Comparison of ENCODE assay signal across 10 mouse cellular contexts in the genomic region with DNA sequence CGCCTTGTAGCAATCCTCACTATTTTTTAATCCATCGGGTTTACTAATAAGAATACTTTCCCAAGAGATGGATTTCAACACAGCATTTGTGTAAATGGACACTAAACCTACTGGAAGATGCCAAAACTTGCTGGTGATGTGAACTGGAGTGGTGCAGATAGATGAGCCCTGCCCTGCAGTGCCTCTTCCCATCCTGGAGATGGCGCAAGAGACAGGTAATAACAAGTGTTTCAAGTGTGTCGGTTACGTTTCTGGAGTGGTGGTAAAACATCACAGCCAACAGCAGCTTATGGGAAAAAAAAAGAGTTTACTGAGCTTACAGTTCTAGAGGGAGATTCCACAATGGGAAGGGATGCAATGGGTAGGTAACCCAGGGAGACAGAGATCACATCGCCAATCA. TPM values are rescaled to one million over a fixed set of nuclear protein-coding genes. Genes with fewer than 3 reads are reported as not detected.
DNase-seq lines count a peak whose midpoint lies in the region; ATAC-seq and TF ChIP-seq lines count a peak whose summit lies in the region.
"Had no signal": no experiment of that assay in that cellular context is flagged by ENCODE, and none has a peak within 500 bp of the region (broad histone marks: within the 10 kb centered on the region; RNA-seq: fewer than 3 reads in every experiment).

No protein-coding gene starts in this region.

- H3K36me3 ChIP-seq in lung, embryonic 14.5 days (ENCODE audit: insufficient read depth), result no peaks in the 10 kb centered on the region

- intact Hi-C loops in left cerebral cortex, postnatal 25 days (cut with DNase I), result no loop called here

- H3K27ac ChIP-seq in lung, embryonic 14.5 days (ENCODE audit: low read depth), result no peak overlapping the region

- H3K9ac ChIP-seq in lung, embryonic 14.5 days, result no peak overlapping the region

- no peak for ATAC-seq in lung, embryonic 14.5 days (ENCODE audit: insufficient read depth)

- 62% methylated on average over 6 of the region's 6 CpGs for WGBS in lung, embryonic 14.5 days

- H3K9me3 ChIP-seq in lung, embryonic 14.5 days (ENCODE audit: low read depth, low read length), result no peaks in the 10 kb centered on the region

- no peak overlapping the region for H3K4me2 ChIP-seq in lung, embryonic 14.5 days

- peak; percentile 39 for TF ChIP-seq CTCF in lung, embryonic 14.5 days (IDR thresholded peaks at IDR 0.05; ENCODE audit: low read depth)

- no peak overlapping the region for H3K4me3 ChIP-seq in lung, embryonic 14.5 days (ENCODE audit: low read depth, low read length)

- no peaks in the 10 kb centered on the region for H3K27me3 ChIP-seq in lung, embryonic 14.5 days (ENCODE audit: insufficient read depth, low read length)

- DNase-seq in adrenal gland, postnatal 25 days, result peak; percentile 19
- no peak for DNase-seq in adrenal gland, postnatal 4 days (ENCODE audit: low spot score in 2 of 2)
- no peak for DNase-seq in lung, embryonic 14.5 days
- DNase-seq in lung, postnatal 14 days, result no peak
- peak; percentile 44 for DNase-seq in NIH3T3 (ENCODE audit: low read depth)
- DNase-seq in induced T-regulatory cell, adult 2 months (ENCODE audit: low read depth), result peak; percentile 47
- DNase-seq in right cerebral cortex, postnatal 36 days (ENCODE audit: low spot score in 2 of 2), result no peak
- no peak for DNase-seq in left cerebral cortex, postnatal 25 days (ENCODE audit: low spot score in 2 of 2)
- DNase-seq: cerebellum, adult 11 months; right cerebral cortex, postnatal 4 days had no signal

- peaks cover 9% of the 10 kb centered on the region for H3K4me1 ChIP-seq in lung, embryonic 14.5 days (ENCODE audit: insufficient read depth)

RNA-seq across cellular contexts. Expression of gene Sfrp2, which starts 51.5 kb away (rescaled TPM):
- total RNA-seq in adrenal gland, postnatal 25 days (2021), result 2.5 and 7.1 TPM in 2 replicates
- 10 to 100 TPM; 17.7 to 31.4 TPM for total RNA-seq in adrenal gland, postnatal 4 days (2021)
- 87.3 and 92.3 TPM in 2 replicates for polyA plus RNA-seq in lung, embryonic 14.5 days (2014; fragmentation: Nextera tagmentation; extraction: Ambion mirVana)
- 1 to 10 TPM; 2.4 to 2.5 TPM for total RNA-seq in left cerebral cortex, postnatal 25 days (2021)

Comparison
In these comparisons a context has a peak if more than half of its experiments do, and no peak if none do; other contexts are left out.
1. DNase-seq: peak in adrenal gland, postnatal 25 days (single experiment), NIH3T3 (single experiment) and induced T-regulatory cell, adult 2 months (single experiment); none in adrenal gland, postnatal 4 days (0 of 2), lung, embryonic 14.5 days (single experiment), lung, postnatal 14 days (single experiment), right cerebral cortex, postnatal 36 days (0 of 2) and left cerebral cortex, postnatal 25 days (0 of 2).